ENCODE assay signal across 8 mouse cellular contexts in the genomic region with DNA sequence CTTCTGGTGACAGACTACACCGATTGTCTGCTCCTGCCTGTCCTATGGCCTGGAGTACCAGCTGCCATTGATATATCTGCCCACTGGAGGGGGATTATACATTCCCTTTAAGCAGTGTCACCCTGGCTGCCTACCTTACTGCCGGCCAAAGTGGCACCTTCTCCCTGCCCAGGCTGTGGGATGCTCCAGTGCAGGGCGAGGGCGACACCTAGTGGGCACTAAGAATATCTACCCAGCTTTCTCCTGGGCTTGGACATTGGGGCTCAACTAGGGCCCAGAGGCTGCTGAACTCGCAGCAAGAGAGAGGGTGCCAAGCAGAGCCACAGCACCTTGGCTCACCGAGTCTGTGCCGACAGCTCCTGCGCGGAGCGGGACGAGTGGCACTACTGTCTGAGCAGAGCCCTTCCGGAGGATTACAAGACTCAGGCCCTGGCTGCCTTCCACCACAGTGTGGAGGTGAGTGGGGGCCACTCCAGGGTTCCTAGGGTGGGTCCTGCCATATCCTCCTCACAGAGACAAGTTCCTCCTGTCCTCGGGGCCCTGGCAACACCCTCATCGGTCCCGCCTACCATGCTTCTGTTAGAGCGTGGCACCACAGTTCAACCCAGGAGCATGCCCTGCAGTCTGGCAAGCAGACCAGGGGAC. TPM values are rescaled to one million over a fixed set of nuclear protein-coding genes. Genes with fewer than 3 reads are reported as not detected.
A peak's percentile ranks its signal among the peaks of the same experiment; 100 is the strongest.
DNase-seq lines count a peak whose midpoint lies in the region; ATAC-seq lines count a peak whose summit lies in the region.

No protein-coding gene starts in this region.

- ATAC-seq in CD4-positive, CD25-positive, alpha-beta regulatory T cell, adult 4 months: peak; percentile 80
- ATAC-seq in erythroblast, adult 5-6 weeks (replicated peaks; ENCODE audit: low FRiP score, poor library complexity, severe bottlenecking): peak; percentile 88
- peak; percentile 17; the same call in 1 of the 2 replicates for ATAC-seq in heart, embryonic 13.5 days (ENCODE audit: extremely low read depth, insufficient number of reproducible peaks, low FRiP score, low TSS enrichment)
- peak; percentile 59 for ATAC-seq in liver, embryonic 15.5 days (ENCODE audit: insufficient read depth)
- ATAC-seq in neural tube, embryonic 12.5 days (ENCODE audit: low FRiP score, low read depth): peak; percentile 78
- peak; percentile 78; the same call in 1 of the 2 replicates for ATAC-seq in stomach, embryonic 16.5 days (ENCODE audit: insufficient read depth, low FRiP score)

- no peaks in the 10 kb centered on the region for H3K9me3 ChIP-seq in heart, embryonic 13.5 days
- H3K9me3 ChIP-seq in liver, embryonic 15.5 days (replicated peaks): no peaks in the 10 kb centered on the region
- no peaks in the 10 kb centered on the region for H3K9me3 ChIP-seq in neural tube, embryonic 12.5 days
- no peaks in the 10 kb centered on the region for H3K9me3 ChIP-seq in stomach, embryonic 16.5 days (replicated peaks; ENCODE audit: control insufficient read depth, low read length)

- no peak overlapping the region for H3K4me3 ChIP-seq in heart, embryonic 13.5 days
- H3K4me3 ChIP-seq in liver, embryonic 15.5 days (replicated peaks): no peak overlapping the region
- H3K4me3 ChIP-seq in neural tube, embryonic 12.5 days: no peak overlapping the region
- no peak overlapping the region for H3K4me3 ChIP-seq in stomach, embryonic 16.5 days (replicated peaks; ENCODE audit: low read length)

- H3K4me1 ChIP-seq in heart, embryonic 13.5 days: peaks cover 11% of the 10 kb centered on the region
- H3K4me1 ChIP-seq in liver, embryonic 15.5 days (replicated peaks): no peaks in the 10 kb centered on the region
- H3K4me1 ChIP-seq in neural tube, embryonic 12.5 days: no peaks in the 10 kb centered on the region
- H3K4me1 ChIP-seq in stomach, embryonic 16.5 days (ENCODE audit: control insufficient read depth, insufficient read depth, low read length): no peaks in the 10 kb centered on the region

- H3K36me3 ChIP-seq in heart, embryonic 13.5 days: peaks cover 6% of the 10 kb centered on the region; the same call in 1 of the 2 replicates
- H3K36me3 ChIP-seq in liver, embryonic 15.5 days (replicated peaks): no peaks in the 10 kb centered on the region
- no peaks in the 10 kb centered on the region for H3K36me3 ChIP-seq in neural tube, embryonic 12.5 days
- no peaks in the 10 kb centered on the region for H3K36me3 ChIP-seq in stomach, embryonic 16.5 days (ENCODE audit: control insufficient read depth, insufficient read depth, low read length)

- no peak overlapping the region for H3K9ac ChIP-seq in heart, embryonic 13.5 days
- H3K9ac ChIP-seq in liver, embryonic 15.5 days: no peak overlapping the region
- no peak overlapping the region for H3K9ac ChIP-seq in neural tube, embryonic 12.5 days
- no peak overlapping the region for H3K9ac ChIP-seq in stomach, embryonic 16.5 days (ENCODE audit: low read length)

- no peak overlapping the region for H3K4me2 ChIP-seq in heart, embryonic 13.5 days
- H3K4me2 ChIP-seq in liver, embryonic 15.5 days: no peak overlapping the region
- H3K4me2 ChIP-seq in neural tube, embryonic 12.5 days (replicated peaks): no peak overlapping the region
- H3K4me2 ChIP-seq in stomach, embryonic 16.5 days (ENCODE audit: low read depth, low read length): no peak overlapping the region

- no peak overlapping the region for H3K27ac ChIP-seq in heart, embryonic 13.5 days (replicated peaks)
- H3K27ac ChIP-seq in liver, embryonic 15.5 days (replicated peaks): no peak overlapping the region
- H3K27ac ChIP-seq in neural tube, embryonic 12.5 days: no peak overlapping the region
- H3K27ac ChIP-seq in stomach, embryonic 16.5 days (ENCODE audit: low read length): no peak overlapping the region

- 25% methylated on average over 16 of the region's 16 CpGs for WGBS in heart, embryonic 13.5 days
- 38% methylated on average over 16 of the region's 16 CpGs for WGBS in liver, embryonic 15.5 days (ENCODE audit: insufficient replicate concordance)
- WGBS in neural tube, embryonic 12.5 days: 28% methylated on average over 16 of the region's 16 CpGs
- 30% methylated on average over 16 of the region's 16 CpGs for WGBS in stomach, embryonic 16.5 days

- H3K27me3 ChIP-seq in heart, embryonic 13.5 days (replicated peaks): peaks cover 21% of the 10 kb centered on the region
- no peaks in the 10 kb centered on the region for H3K27me3 ChIP-seq in liver, embryonic 15.5 days
- H3K27me3 ChIP-seq in neural tube, embryonic 12.5 days (replicated peaks): no peaks in the 10 kb centered on the region
- no peaks in the 10 kb centered on the region for H3K27me3 ChIP-seq in stomach, embryonic 16.5 days (ENCODE audit: control insufficient read depth, insufficient read depth, low read length)

- peak; percentile 83 for DNase-seq in brain, adult 2 months (ENCODE audit: low read depth, low spot score)
- DNase-seq in kidney, postnatal 10 days: peak; percentile 87

RNA-seq across cellular contexts. Expression of gene Nr2c2, which starts 23.9 kb away (rescaled TPM):
- 10 to 100 TPM; 75.5 to 86.4 TPM for polyA plus RNA-seq in CD4-positive, CD25-positive, alpha-beta regulatory T cell, adult 4 months (2017; shearing (Covaris generic))
- total RNA-seq in erythroblast, adult 5-6 weeks (2015; ENCODE audit: low replicate concordance): 15.2 and 17.1 TPM in 2 replicates
- 19.3 and 25.2 TPM in 2 replicates for total RNA-seq in erythroblast, adult 5-6 weeks (2017; ENCODE audit: low replicate concordance)
- 10.2 and 10.3 TPM in 2 replicates for polyA plus RNA-seq in heart, embryonic 13.5 days (2015; fragmentation: Nextera tagmentation; extraction: Ambion mirVana)
- polyA plus RNA-seq in liver, embryonic 15.5 days (2015; fragmentation: Nextera tagmentation; extraction: Ambion mirVana): 6.8 and 8.5 TPM in 2 replicates
- polyA plus RNA-seq in neural tube, embryonic 12.5 days (2016; fragmentation: Nextera tagmentation; extraction: Ambion mirVana): 30.4 and 31.4 TPM in 2 replicates
- 11.5 and 14.7 TPM in 2 replicates for polyA plus RNA-seq in stomach, embryonic 16.5 days (2015; fragmentation: Nextera tagmentation; extraction: Ambion mirVana)

Comparison
In these comparisons a context has a peak if more than half of its experiments do, and no peak if none do; other contexts are left out.
1. ATAC-seq: peak in every context shown above with its lines; median percentile 88 in erythroblast, adult 5-6 weeks; 80 in CD4-positive, CD25-positive, alpha-beta regulatory T cell, adult 4 months; 78 in neural tube, embryonic 12.5 days; 78 in stomach, embryonic 16.5 days; 59 in liver, embryonic 15.5 days; 17 in heart, embryonic 13.5 days.